Comparison of ENCODE assay signal across 24 mouse cellular contexts in genomic region chrX:161661936-161662335, GRCm38 (mm10). TPM values are rescaled to one million over a fixed set of nuclear protein-coding genes. Genes with fewer than 3 reads are reported as not detected.
DNase-seq lines count a peak whose midpoint lies in the region; ATAC-seq lines count a peak whose summit lies in the region.
"Had no signal": no experiment of that assay in that cellular context is flagged by ENCODE, and none has a peak within 500 bp of the region (broad histone marks: within the 10 kb centered on the region; RNA-seq: fewer than 3 reads in every experiment).

No protein-coding gene starts in this region.

- no peaks in the 10 kb centered on the region for H3K4me1 ChIP-seq in kidney, embryonic 15.5 days
- H3K4me1 ChIP-seq in kidney, embryonic 16.5 days (ENCODE audit: insufficient read depth, low read length): no peaks in the 10 kb centered on the region
- H3K4me1 ChIP-seq: embryonic facial prominence, embryonic 12.5 days; embryonic facial prominence, embryonic 15.5 days; hindbrain, embryonic 12.5 days; hindbrain, embryonic 15.5 days had no signal

- H3K9ac ChIP-seq in kidney, embryonic 15.5 days: no peak overlapping the region
- H3K9ac ChIP-seq in kidney, embryonic 16.5 days (replicated peaks; ENCODE audit: low read length): no peak overlapping the region
- H3K9ac ChIP-seq: embryonic facial prominence, embryonic 12.5 days; embryonic facial prominence, embryonic 15.5 days; forebrain, postnatal 0 days; hindbrain, embryonic 12.5 days; hindbrain, embryonic 15.5 days had no signal

- no peak overlapping the region for H3K4me2 ChIP-seq in kidney, embryonic 15.5 days
- H3K4me2 ChIP-seq in kidney, embryonic 16.5 days (replicated peaks; ENCODE audit: low read depth, low read length): no peak overlapping the region
- H3K4me2 ChIP-seq: embryonic facial prominence, embryonic 12.5 days; embryonic facial prominence, embryonic 15.5 days; heart, embryonic 11.5 days; hindbrain, embryonic 12.5 days; hindbrain, embryonic 15.5 days had no signal

- no peaks in the 10 kb centered on the region for H3K36me3 ChIP-seq in kidney, embryonic 15.5 days
- H3K36me3 ChIP-seq in kidney, embryonic 16.5 days (ENCODE audit: insufficient read depth, low read length): no peaks in the 10 kb centered on the region
- H3K36me3 ChIP-seq: embryonic facial prominence, embryonic 12.5 days; embryonic facial prominence, embryonic 15.5 days; hindbrain, embryonic 12.5 days; hindbrain, embryonic 15.5 days had no signal

- peaks cover 36% of the 10 kb centered on the region for H3K27me3 ChIP-seq in kidney, embryonic 15.5 days
- H3K27me3 ChIP-seq in kidney, embryonic 16.5 days (ENCODE audit: insufficient read depth, low read length): peaks cover 3% of the 10 kb centered on the region; the same call in 1 of the 2 replicates
- H3K27me3 ChIP-seq: embryonic facial prominence, embryonic 12.5 days; hindbrain, embryonic 15.5 days had no signal

- H3K9me3 ChIP-seq in kidney, embryonic 15.5 days (replicated peaks): no peaks in the 10 kb centered on the region
- H3K9me3 ChIP-seq in kidney, embryonic 16.5 days (ENCODE audit: low read length): no peaks in the 10 kb centered on the region
- H3K9me3 ChIP-seq: embryonic facial prominence, embryonic 12.5 days; embryonic facial prominence, embryonic 15.5 days; hindbrain, embryonic 12.5 days; hindbrain, embryonic 15.5 days had no signal

- 89% methylated on average over 2 of the region's 2 CpGs for WGBS in kidney, embryonic 15.5 days
- WGBS in kidney, embryonic 16.5 days: 79% methylated on average over 2 of the region's 2 CpGs

- no peak for ATAC-seq in kidney, embryonic 15.5 days (replicated peaks; ENCODE audit: low FRiP score)
- no peak for ATAC-seq in kidney, embryonic 16.5 days (ENCODE audit: low FRiP score, low TSS enrichment)
- ATAC-seq: CD4-positive, CD25-positive, alpha-beta regulatory T cell, adult 4 months; forebrain, embryonic 14.5 days; forebrain, postnatal 0 days had no signal

- peak; percentile 4 for DNase-seq in kidney, adult 18-20 months
- peak; percentile 62 for DNase-seq in kidney, adult 9 months
- peak; percentile 5 to 56 for DNase-seq in kidney, postnatal 36 days
- no peak for DNase-seq in layer of hippocampus, postnatal 36 days
- DNase-seq: adrenal gland, adult 2 months; adrenal gland, postnatal 25 days; cerebellum, adult 18-20 months; cerebellum, adult 9-10 months; cerebellum, postnatal 25 days; forebrain, postnatal 0 days; gastrocnemius, adult 2 months; gastrocnemius, postnatal 14 days; heart, adult 11 months had no signal

- H3K4me3 ChIP-seq in kidney, embryonic 15.5 days (replicated peaks): no peak overlapping the region
- H3K4me3 ChIP-seq in kidney, embryonic 16.5 days (ENCODE audit: low read length): no peak overlapping the region
- H3K4me3 ChIP-seq: embryonic facial prominence, embryonic 12.5 days; embryonic facial prominence, embryonic 15.5 days; gastrocnemius, adult 2 months; hindbrain, embryonic 12.5 days; hindbrain, embryonic 15.5 days had no signal

- H3K27ac ChIP-seq in kidney, embryonic 15.5 days: no peak overlapping the region
- no peak overlapping the region for H3K27ac ChIP-seq in kidney, embryonic 16.5 days (ENCODE audit: low read length)
- H3K27ac ChIP-seq: embryonic facial prominence, embryonic 12.5 days; embryonic facial prominence, embryonic 15.5 days; gastrocnemius, adult 2 months; hindbrain, embryonic 12.5 days; hindbrain, embryonic 15.5 days had no signal

RNA-seq across cellular contexts. Expression of gene Rai2, which starts 54.9 kb away (rescaled TPM):
- polyA plus RNA-seq in kidney, embryonic 15.5 days (2015; fragmentation: Nextera tagmentation; extraction: Ambion mirVana): 6.2 and 6.4 TPM in 2 replicates
- 5.0 and 6.4 TPM in 2 replicates for polyA plus RNA-seq in kidney, embryonic 16.5 days (2015; fragmentation: Nextera tagmentation; extraction: Ambion mirVana)
- 10 to 100 TPM in 1 of 2 experiments, 1 to 10 TPM in 1; 9.3 to 10.8 TPM for total RNA-seq in layer of hippocampus, postnatal 36 days (2021)
- total RNA-seq: common myeloid progenitor, adult 5-6 weeks; MEL had no signal
- polyA plus RNA-seq: CD4-positive, CD25-positive, alpha-beta regulatory T cell, adult 4 months had no signal

Comparison
In these comparisons a context has a peak if more than half of its experiments do, and no peak if none do; other contexts are left out.
1. DNase-seq: peak in kidney, adult 18-20 months (single experiment), kidney, adult 9 months (single experiment) and kidney, postnatal 36 days (2 of 2); none in layer of hippocampus, postnatal 36 days (0 of 2).